Mouse (Mus musculus) bone marrow macrophage, adult 2 months (primary cell): ENCODE measurements around the gene Usp35. TPM values are rescaled to one million over a fixed set of nuclear protein-coding genes. Genes with fewer than 3 reads are reported as not detected.

Experiments
- H3K27ac ChIP-seq: 2 replicates; pipeline ENCODE4 v1.5.1; 2012; ENCODE audit warnings: low read depth, low read length; ENCODE audit not compliant: insufficient read depth
- H3K4me1 ChIP-seq: 2 replicates; pipeline ENCODE4 v1.6.1; 2012; ENCODE audit warnings: low read length; ENCODE audit not compliant: control insufficient read depth, insufficient read depth
- H3K4me3 ChIP-seq: 2 replicates; pipeline ENCODE4 v1.5.1; 2012; ENCODE audit warnings: mild to moderate bottlenecking, low read length, moderate library complexity; ENCODE audit not compliant: insufficient read depth
- CTCF ChIP-seq: IDR thresholded peaks from 2 replicates; pipeline ENCODE4 v1.5.1; 2012; ENCODE audit warnings: low read depth, mild to moderate bottlenecking, low read length, moderate library complexity
- POLR2A ChIP-seq: IDR thresholded peaks from 2 replicates; pipeline ENCODE4 v1.6.1; 2012; ENCODE audit warnings: mild to moderate bottlenecking, low read depth, low read length, borderline replicate concordance
- polyA plus RNA-seq: library from polyadenylated mRNA; stranded (reverse); fragments of >200 nt; gene quantifications from 2 replicates; pipeline ENCODE4 v1.2.4, GENCODE M21; 2012; ENCODE audit not compliant: missing spikeins, insufficient read depth, insufficient read length

Gene Usp35
- polyA plus RNA-seq, 1 experiment = 33.3 TPM

DNA sequence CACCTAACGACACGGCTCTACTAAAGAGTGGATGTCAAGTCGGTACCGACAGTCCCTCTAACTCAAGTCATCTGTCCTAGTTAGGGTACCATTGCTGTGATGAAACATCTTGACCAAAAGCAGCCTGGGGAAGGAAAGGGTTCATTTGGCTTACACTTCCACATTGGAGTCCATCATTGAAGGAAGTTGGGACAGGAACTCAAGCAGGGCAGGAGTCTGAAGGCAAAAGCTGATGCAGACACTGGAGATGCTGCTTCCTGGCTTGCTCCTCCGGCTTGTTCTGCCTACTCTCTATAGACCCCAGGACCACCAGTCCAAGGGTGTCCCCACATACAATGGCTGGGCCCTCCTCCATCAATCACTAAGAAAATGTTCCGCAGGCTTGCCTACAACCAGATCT is 16.2 kb downstream of the Usp35 start:
- H3K27ac ChIP-seq = no peak overlapping the region
- H3K4me3 ChIP-seq = no peak overlapping the region
- peaks cover 7% of the 10 kb centered on the region; the same call in 1 of the 2 replicates for H3K4me1 ChIP-seq
- TF ChIP-seq POLR2A (no peak), CTCF (no peak)

DNA sequence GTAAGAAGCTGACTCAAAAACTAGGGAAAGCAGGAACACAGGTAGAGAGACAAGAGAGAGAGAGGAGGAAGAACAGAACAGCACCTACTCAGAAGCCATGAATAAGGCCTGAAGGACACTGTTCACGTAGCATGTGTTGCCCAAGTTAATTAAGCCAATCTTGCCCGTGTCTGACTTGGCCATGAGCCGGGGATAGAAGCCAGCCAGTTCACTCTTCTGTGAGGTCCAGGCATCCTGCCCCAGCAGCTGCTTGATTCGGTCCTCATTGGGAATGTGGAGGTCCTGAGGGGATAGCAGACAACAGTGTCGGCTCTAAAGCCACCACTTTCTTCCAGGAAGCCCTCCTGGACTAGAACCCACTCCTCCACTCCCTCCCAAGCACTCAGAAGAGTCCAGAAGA is 17.2 kb downstream of the Usp35 start:
- Histone ChIP-seq H3K4me1 (peaks cover 7% of the 10 kb centered on the region; the same call in 1 of the 2 replicates), H3K27ac (no peak overlapping the region), H3K4me3 (no peak overlapping the region)
- no peak for TF ChIP-seq CTCF
- TF ChIP-seq POLR2A = no peak

- Histone ChIP-seq H3K27ac (no peak overlapping the region), H3K4me3 (no peak overlapping the region), H3K4me1 (peaks cover 7% of the 10 kb centered on the region; the same call in 1 of the 2 replicates)
- TF ChIP-seq CTCF = no peak
- TF ChIP-seq POLR2A = no peak
These were observed 18.3 kb downstream of the Usp35 start for GRCm38 (mm10) chr7:97313364-97313995.

DNA sequence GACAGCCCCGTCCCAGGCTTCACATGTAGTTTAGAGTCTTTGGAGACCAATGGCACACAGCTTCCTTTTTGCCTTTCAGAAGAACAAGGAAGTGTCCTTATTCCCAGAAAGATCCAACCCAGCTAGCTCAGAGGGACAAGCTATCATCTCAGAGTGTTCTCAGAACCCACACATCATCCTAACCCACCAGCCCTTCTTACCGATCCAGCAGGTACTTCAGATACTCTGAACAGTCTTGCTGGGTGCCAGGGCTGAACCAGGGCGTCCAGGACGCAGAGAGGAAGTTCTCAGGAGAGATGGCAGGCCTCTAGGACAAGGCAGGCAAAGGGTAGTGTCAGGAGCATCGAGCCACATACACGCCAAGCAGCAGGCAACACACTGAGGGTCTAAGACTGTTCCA is 19.0 kb downstream of the Usp35 start:
- Histone ChIP-seq H3K27ac (no peak overlapping the region), H3K4me1 (peaks cover 7% of the 10 kb centered on the region; the same call in 1 of the 2 replicates), H3K4me3 (no peak overlapping the region)
- TF ChIP-seq POLR2A = no peak
- no peak for TF ChIP-seq CTCF

DNA sequence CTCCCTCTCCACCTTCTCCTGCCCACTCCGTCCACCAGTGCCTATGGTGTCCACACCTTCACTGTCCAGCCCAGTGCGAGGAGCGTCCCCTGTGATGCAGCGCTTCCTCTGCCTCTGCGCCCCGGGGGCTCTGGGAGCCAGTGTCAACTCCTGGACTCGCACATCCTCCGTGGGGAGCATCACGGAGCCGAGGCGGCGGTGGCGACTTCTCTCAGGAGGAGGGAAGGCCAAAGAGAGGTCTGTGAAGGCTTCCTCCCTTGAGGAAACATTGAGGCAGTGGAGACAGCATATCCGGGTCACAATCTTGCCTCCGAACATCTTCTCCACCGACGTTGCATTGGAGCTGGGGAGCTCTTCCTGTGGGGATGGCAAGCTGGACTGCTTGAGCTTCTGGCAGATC is 19.6 kb downstream of the Usp35 start:
- TF ChIP-seq CTCF (no peak), POLR2A (no peak)

DNA sequence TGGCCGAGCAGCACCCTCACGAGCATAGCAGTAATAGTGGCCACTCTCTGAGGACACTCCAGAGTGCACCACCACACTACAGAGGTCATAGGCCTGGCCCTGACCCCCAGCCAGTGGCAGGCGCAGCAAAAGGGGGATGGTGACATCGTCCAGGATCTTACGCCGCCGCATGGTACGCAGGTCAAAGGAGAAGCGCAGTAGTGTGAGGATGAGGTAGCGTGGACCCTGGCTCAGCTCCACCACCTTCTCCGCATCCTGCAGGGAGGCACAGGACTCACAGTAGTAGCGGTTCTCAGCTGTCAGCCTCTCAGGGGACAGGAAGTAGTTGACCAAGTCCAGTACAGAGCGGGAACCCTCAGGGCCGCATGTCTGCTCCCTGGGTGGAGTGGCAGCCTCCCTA is 20.2 kb downstream of the Usp35 start:
- Histone ChIP-seq H3K27ac (no peak overlapping the region), H3K4me3 (no peak overlapping the region), H3K4me1 (peaks cover 7% of the 10 kb centered on the region; the same call in 1 of the 2 replicates)
- TF ChIP-seq POLR2A (no peak), CTCF (no peak)

More for the DNA sequence above, 19.6 kb downstream of the Usp35 start:
- H3K4me1 ChIP-seq = peaks cover 7% of the 10 kb centered on the region; the same call in 1 of the 2 replicates
- H3K4me3 ChIP-seq = no peak overlapping the region
- no peak overlapping the region for H3K27ac ChIP-seq

GRCm38 (mm10) chr7:97310341-97310635 is 21.5 kb downstream of the Usp35 start:
- TF ChIP-seq POLR2A = no peak
- Histone ChIP-seq H3K4me3 (no peak overlapping the region), H3K4me1 (peaks cover 13% of the 10 kb centered on the region), H3K27ac (no peak overlapping the region)

- TF ChIP-seq POLR2A = no peak
- TF ChIP-seq CTCF = no peak
- Histone ChIP-seq H3K4me3 (no peak overlapping the region), H3K27ac (no peak overlapping the region), H3K4me1 (peaks cover 10% of the 10 kb centered on the region)
These were observed 22.1 kb downstream of the Usp35 start for GRCm38 (mm10) chr7:97309461-97310340.

GRCm38 (mm10) chr7:97307546-97307945 is 24.3 kb downstream of the Usp35 start:
- H3K4me3 ChIP-seq = no peak overlapping the region
- H3K27ac ChIP-seq = no peak overlapping the region
- TF ChIP-seq POLR2A (no peak), CTCF (no peak)
- peaks cover 10% of the 10 kb centered on the region for H3K4me1 ChIP-seq

- Histone ChIP-seq H3K4me1 (peaks cover 10% of the 10 kb centered on the region), H3K27ac (no peak overlapping the region), H3K4me3 (no peak overlapping the region)
- TF ChIP-seq POLR2A = no peak
- TF ChIP-seq CTCF = no peak
These were observed 25.0 kb downstream of the Usp35 start for GRCm38 (mm10) chr7:97306813-97307212.
